Mouse (Mus musculus): Measurements from ENCODE around the gene Mei1. TPM values are rescaled to one million over a fixed set of nuclear protein-coding genes. Genes with fewer than 3 reads are reported as not detected.

Gene Mei1
- polyA plus RNA-seq, 1 experiment from 2014 or later = 0.05 TPM

Other genes with a start within 250 kb of the Mei1 start
- 13.0 and 15.6 TPM in 2 replicates for gene Tob2, start 211.2 kb upstream of the Mei1 start, polyA plus RNA-seq (2016; fragmentation: Nextera tagmentation; extraction: Ambion mirVana)
- 154 and 200 TPM in 2 replicates for gene Phf5a, start 198.1 kb upstream of the Mei1 start, polyA plus RNA-seq (2016; fragmentation: Nextera tagmentation; extraction: Ambion mirVana)
- gene Aco2, start 197.7 kb upstream of the Mei1 start, polyA plus RNA-seq (2016; fragmentation: Nextera tagmentation; extraction: Ambion mirVana) = 320 and 472 TPM in 2 replicates
- 108 and 120 TPM in 2 replicates for gene Polr3h, start 143.8 kb upstream of the Mei1 start, polyA plus RNA-seq (2016; fragmentation: Nextera tagmentation; extraction: Ambion mirVana)
- gene Csdc2, start 133.2 kb upstream of the Mei1 start, polyA plus RNA-seq (2016; fragmentation: Nextera tagmentation; extraction: Ambion mirVana) = 6.4 and 7.4 TPM in 2 replicates
- 24.0 and 28.6 TPM in 2 replicates for gene Pmm1, start 109.1 kb upstream of the Mei1 start, polyA plus RNA-seq (2016; fragmentation: Nextera tagmentation; extraction: Ambion mirVana)
- gene 1700029P11Rik, start 89.5 kb upstream of the Mei1 start, polyA plus RNA-seq (2016; fragmentation: Nextera tagmentation; extraction: Ambion mirVana) = not detected in 2 replicates
- 98.6 and 99.8 TPM in 2 replicates for gene Xrcc6, start 82.2 kb upstream of the Mei1 start, polyA plus RNA-seq (2016; fragmentation: Nextera tagmentation; extraction: Ambion mirVana)
- 26.7 and 27.5 TPM in 2 replicates for gene Desi1, start 36.1 kb upstream of the Mei1 start, polyA plus RNA-seq (2016; fragmentation: Nextera tagmentation; extraction: Ambion mirVana)
- gene Snu13, start 22.4 kb upstream of the Mei1 start, polyA plus RNA-seq (2016; fragmentation: Nextera tagmentation; extraction: Ambion mirVana) = 217 and 292 TPM in 2 replicates
- not detected in 2 replicates for gene 4930407I10Rik, start 10.8 kb upstream of the Mei1 start, polyA plus RNA-seq (2016; fragmentation: Nextera tagmentation; extraction: Ambion mirVana)
- 13.5 and 19.4 TPM in 2 replicates for gene Ccdc134, start 57.9 kb downstream of the Mei1 start, polyA plus RNA-seq (2016; fragmentation: Nextera tagmentation; extraction: Ambion mirVana)
- gene Srebf2, start 77.2 kb downstream of the Mei1 start, polyA plus RNA-seq (2016; fragmentation: Nextera tagmentation; extraction: Ambion mirVana) = 129 and 133 TPM in 2 replicates
- 0.11 and 0.13 TPM in 2 replicates for gene Shisa8, start 142.8 kb downstream of the Mei1 start, polyA plus RNA-seq (2016; fragmentation: Nextera tagmentation; extraction: Ambion mirVana)
- gene Tnfrsf13c, start 154.4 kb downstream of the Mei1 start, polyA plus RNA-seq (2016; fragmentation: Nextera tagmentation; extraction: Ambion mirVana) = 0.20 TPM in 1 of 2 replicates, not detected in the other
- gene Cenpm, start 174.8 kb downstream of the Mei1 start, polyA plus RNA-seq (2016; fragmentation: Nextera tagmentation; extraction: Ambion mirVana) = 58.1 and 66.3 TPM in 2 replicates
- not detected in 2 replicates for gene 1500009C09Rik, start 182.4 kb downstream of the Mei1 start, polyA plus RNA-seq (2016; fragmentation: Nextera tagmentation; extraction: Ambion mirVana)
- 3.7 and 14.0 TPM in 2 replicates for gene Sept3, start 204.9 kb downstream of the Mei1 start, polyA plus RNA-seq (2016; fragmentation: Nextera tagmentation; extraction: Ambion mirVana)
- gene Wbp2nl, start 229.0 kb downstream of the Mei1 start, polyA plus RNA-seq (2016; fragmentation: Nextera tagmentation; extraction: Ambion mirVana) = 0.28 and 0.65 TPM in 2 replicates

Data from heart, embryonic 10.5 days (tissue).